Mouse (Mus musculus): ENCODE measurements at regions not wholly inside any gene's neighbourhood (a gene's known extent, or its start where the extent isn't known, plus 50 kb on each side); places are given as distances from the start of the nearest gene placed in this dataset.

DNA sequence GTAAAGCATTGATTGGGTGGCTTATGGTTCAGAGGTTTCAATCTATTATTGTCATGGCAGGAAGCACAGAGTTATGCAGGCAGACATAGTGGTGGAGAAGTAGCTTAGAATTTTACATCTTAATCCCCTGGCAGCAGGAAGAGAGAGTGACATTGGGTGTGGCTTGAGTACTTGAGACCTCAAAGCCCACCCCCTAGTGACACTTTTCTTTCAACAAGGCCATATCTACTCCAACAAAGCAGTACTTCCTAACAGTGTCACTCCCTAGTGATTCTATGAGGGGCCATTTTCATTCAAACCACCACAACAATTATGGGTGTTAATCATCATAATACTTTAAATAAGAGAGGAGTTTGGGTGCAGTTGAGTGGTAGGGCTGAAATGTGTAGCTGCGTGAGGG is 195.8 kb upstream of the Oprm1 start:
- TF ChIP-seq CTCF (IDR thresholded peaks at IDR 0.05; ENCODE audit: low read depth, low read length) (no peak), EP300 (IDR thresholded peaks at IDR 0.05; ENCODE audit: insufficient read depth, low read depth, low read length) (no peak), POLR2A (IDR thresholded peaks at IDR 0.05; ENCODE audit: insufficient read depth, low read length) (no peak)
